Mouse (Mus musculus) left cerebral cortex, adult 18-20 months (tissue): ENCODE results near the gene Prkag2. TPM values are rescaled to one million over a fixed set of nuclear protein-coding genes. Genes with fewer than 3 reads are reported as not detected.
"Not testable (repeated sequence)": the region's sequence is repeated elsewhere in the genome, so short reads cannot be mapped to it uniquely, and the experiment has no call there.

Experiments used
- DNase-seq, 2 experiments: peaks; one replicate each; pipeline ENCODE4 v3.0.0; 2021 to 2022; ENCODE audit warnings: low spot score in 2 of 2, mixed read lengths in 1 of 2
- total RNA-seq, 2 experiments: library from RNA; stranded (reverse); gene quantifications; 2 replicates each; pipeline ENCODE4 v1.2.3; 2021

The Prkag2 gene
- total RNA-seq, 2 experiments from 2014 or later: 119 TPM

DNA sequence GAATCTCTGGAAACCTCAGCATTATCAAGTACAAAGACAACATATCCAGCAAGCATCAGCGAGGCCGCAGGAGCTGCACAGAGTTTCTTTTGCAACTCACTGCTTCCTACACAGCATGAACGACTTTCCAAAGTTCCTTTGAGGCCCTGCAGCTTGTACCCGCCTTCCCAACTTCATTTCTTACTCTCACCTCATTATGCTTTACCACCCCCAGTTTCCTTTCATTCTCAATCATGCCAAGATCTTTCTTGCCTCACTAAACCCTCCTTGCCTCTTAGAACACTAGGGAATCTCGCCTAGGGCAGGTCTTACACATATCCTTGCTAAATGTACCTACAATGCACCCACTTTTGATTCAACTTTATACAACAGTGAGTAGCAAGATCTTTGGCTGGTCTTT lies 266.0 kb downstream of the Prkag2 start:
- peak in 1 of 2 experiments; percentile 24 for DNase-seq

DNA sequence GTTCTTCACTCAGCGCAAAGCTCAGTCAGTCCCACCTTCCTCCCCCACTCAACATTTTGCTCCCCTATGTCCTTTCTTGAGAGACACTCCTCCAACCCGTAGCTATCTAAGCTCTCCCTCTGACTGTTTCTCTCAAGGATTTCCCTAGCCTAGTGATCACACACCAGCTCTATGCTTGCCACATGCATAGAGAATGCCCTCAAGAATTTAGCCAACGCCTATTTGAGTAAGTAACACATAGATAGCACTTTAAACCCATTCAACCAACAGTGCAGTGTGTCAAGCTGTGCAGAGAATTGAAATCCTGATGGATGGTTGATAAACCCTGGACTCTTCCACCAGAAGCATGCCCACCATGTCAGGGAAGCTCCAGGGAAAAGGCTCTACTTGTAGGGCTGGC lies 268.5 kb downstream of the Prkag2 start:
- DNase-seq: no peak

DNA sequence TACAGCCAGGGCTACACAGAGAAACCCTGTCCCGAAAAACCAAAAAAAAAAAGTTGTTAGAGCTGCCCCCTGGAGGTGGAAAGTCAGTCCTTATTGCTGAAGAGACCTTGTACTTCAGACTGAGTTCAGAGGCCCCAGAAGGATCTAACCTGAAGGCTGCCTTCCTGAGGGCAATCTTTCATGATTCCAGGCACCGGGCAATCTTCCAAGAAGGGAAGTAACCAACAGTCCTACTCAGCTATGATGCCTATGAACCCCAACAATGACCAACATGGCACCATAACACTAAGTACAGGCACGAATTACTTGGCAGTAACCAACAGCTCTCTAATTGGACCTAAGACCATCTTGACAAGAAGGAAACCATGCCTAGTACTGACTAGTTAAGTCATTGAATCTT lies 272.0 kb downstream of the Prkag2 start:
- DNase-seq: no peak

DNA sequence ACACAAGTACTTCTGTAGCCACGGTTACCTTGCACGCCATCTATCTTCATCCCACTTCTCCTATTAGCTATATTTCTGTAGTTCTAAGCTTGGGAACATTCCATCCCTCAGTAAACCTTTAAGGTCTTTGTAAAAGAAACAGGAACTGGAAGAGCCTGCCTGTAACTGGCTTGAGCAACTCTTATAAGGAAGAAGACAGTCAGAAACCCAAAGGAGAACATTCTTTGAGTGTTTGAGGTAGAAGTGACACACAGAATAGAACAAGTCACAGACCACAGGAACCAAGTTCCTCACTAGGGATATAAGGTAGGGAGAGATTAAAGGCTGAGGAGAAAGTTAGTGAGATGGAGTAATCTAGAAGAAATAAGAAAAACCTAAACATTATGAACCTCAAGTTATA lies 273.3 kb downstream of the Prkag2 start:
- no peak for DNase-seq

DNA sequence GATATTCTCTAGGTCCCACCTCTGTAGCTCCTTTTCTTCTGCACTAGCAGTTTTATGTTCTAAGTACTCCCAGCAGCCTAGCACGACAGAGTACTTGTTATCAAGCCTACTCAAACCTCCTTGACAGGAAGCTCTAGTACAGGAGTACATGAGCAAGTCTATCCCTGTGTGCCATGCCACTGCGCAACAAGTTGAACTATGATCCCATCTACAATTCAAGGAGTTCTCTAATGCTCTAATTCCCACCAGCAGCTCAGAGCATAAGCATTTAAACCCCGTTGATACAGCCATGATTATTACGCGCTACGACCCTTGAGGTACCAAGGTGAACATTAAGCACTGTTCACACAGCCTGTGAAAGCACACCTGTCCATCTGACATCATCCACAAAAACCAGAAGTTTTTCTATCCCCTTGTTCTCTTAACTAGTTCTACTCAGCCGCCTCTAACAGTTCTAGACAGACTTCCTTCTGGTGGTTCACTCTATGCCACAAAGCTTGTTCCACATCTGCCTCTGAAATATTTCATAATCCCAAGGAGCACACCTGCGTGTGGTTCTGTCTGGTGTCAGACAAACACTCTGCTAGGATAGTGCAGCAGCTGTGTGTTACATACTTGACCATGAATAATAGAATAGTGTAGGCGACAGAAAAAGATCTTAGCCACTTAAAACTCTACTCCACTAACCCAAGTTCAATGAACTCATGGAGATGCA lies 274.2 kb downstream of the Prkag2 start:
- no peak for DNase-seq

DNA sequence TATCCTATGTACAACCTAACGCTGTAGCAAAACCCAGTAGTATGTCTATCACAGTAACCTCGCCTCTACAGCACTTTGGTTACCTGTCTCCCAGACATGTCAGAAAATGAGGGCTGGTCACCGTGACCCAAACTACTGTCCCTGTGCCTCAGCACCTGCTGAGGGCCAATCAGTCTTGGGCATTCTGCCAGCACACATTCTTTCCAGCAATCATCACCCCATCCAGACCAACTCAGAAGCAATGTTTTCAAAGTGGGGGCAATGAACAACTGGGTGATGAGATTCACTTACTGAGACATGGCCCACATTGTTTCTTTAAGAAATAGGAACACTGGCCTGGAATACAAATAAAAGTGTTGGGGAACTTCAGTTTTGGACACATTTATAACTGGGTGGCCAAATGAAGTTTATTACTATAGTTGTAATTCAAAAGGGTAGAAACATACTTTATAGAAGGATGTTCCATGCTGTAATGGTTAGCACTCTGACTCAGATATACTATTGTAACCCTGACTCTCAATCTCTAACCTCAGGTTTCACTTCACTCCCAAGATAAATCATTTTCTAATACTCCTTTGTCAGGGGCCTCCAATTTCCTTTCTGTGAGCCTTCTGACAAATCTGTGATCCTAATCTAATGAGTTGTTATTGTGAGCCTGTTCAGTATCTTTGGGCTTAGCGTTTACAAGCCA lies 274.9 kb downstream of the Prkag2 start:
- DNase-seq: no peak

DNA sequence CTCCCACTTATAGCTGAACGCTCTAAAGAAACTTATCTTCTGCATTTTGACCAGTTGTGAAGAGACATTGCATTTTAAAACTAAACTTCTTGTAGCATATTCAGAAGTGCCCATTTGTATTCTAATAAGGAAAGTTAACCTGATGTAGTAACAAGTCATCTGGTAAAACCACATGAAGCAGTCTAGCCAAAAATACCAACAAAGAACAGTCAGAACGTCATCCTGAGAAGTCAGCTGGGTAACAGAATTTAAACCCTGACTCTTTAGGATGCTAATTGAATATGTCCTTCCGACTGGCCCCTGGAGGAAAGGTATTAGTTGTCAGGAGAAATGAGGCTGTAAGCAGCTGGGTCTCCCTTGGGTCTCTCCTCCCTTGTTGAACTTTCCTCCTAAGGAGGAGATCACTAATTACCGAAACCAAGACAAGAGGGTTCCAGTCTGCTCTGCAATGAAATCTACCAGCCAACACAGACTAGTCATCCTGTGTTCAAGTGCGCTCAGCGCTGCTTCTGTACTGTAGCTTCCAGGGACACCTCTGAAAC lies 276.5 kb downstream of the Prkag2 start:
- no peak for DNase-seq

DNA sequence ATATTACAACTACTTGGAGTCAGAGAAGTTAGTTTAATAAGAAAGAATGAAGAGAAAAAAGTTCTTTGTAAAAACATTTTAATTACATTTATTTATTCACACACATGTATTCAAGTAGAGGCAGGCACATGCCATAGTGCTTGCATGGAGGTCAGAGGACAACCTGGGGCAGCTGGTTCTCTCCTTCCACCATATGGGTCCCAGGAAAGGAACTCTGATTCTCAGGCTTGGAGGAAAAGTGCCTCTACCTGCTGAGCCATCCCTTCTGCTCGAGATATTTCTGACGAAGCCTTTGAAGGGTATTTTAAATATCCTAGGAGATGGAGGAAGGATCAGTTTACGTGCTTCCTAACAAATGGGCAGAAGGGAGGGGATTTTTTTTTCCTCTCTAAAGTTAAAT lies 277.7 kb downstream of the Prkag2 start:
- DNase-seq: no peak

DNA sequence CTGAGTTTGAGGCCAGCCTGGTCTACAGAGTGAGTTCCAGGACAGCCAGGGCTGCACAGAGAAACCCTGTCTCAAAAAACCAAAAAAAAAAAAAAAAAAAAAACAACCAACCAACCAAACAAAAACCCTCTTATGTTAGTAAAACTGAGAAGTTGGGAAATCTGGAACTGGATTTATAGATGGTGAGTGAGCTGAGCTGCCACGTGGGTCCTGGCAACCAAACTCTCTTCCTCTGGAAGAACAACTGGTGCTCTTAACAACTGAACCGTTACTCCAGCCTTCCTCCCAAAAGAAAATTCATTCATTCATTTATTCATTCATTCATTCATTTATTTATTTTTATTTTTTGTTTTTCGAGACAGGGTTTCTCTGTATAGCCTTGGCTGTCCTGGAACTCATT lies 278.2 kb downstream of the Prkag2 start:
- DNase-seq: not testable (repeated sequence)

DNA sequence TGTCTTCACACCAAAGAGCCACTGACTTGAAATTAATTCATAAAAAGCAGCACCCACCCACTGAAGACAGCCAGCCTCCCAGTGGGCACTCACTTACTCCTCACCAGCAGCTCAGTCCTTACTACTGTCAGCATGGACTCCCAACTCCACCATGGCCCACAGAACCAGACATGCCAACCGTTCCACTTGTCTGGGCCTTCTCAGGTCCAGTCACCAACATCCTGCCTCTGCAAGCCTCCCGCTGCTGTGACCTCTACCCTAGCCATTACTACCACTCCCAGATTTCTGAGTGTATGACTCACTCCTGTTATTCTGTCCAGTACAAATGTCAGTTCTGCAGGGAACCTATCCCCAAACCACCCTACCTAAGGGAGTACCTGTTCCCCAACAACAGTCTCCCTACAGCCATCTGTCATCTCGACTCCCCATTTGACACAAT lies 279.0 kb downstream of the Prkag2 start:
- DNase-seq: no peak

DNA sequence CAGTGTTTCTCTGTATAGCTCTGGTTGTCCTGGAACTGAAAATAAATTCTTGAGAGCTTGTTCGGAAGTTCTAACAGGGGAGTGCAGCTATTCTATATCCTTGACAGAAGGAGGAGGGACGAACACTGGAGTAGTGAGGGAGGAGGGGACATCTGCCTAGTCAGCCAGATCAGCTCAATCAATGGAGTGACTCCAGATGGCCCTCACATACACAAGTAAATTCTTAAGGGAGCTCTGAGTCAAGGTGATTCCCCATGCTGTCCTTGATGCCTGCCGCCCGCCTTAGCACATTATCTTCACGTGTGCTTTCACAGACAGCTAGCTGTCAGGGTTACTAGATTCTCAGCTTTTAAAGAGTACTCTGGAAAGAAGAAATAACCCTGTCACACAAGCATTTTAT lies 279.8 kb downstream of the Prkag2 start:
- DNase-seq: no peak

DNA sequence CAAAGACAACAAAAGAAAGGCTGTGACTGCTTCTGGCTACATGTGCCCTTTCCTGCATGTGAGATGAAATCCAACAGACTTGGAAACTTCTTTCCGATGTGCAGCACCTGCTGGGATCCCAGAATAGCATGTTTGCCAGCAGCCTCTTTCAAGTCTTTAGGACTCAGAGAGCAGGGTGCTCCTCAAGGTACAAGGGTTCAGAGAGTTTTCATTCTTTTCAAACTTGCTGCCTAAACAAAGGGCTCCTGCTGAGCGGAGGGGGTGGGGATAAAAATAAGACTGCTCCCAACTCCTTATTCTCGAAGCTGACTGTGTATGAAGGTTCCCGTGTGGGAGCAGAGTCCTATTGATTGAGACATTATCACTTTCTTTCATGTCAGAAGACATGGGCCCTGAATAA lies 283.3 kb downstream of the Prkag2 start:
- no peak for DNase-seq

DNA sequence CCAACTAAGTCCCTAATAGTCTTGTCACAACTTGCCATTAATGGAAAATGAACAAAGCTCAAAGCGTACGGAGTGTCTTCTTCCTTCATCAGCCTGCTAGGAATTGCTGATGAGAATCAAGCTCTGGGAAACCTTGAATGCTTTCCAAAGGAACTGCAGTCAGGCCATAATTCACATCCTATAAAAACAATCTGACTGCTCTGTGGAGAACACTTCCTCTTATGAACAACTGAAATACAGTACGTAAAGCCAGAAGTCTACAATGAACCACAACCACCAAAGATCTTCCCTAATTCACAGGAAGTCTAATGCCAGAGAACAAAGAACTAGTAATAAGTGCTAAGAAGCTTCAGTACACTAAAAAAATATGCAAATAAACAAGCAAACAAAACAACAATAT lies 286.5 kb downstream of the Prkag2 start:
- DNase-seq: no peak

DNA sequence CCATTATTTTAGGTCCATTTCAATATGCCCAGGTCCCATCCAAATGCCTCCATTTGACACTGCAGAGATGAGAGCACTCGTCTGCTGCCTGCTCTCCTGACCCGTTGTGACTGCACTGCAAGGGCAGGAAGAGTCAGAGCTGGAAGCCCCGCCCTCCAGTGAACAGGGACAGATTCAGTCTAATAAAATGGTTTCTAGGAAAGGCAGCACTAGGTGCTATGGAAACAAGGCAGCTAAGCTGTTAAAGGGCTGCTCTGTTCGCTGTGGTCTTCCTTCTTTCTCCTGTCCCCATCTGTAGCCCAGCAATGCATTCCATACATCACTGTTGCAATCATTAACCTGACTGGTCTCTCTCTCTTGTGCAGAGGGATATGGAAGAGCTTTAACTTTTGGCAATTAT lies 287.4 kb downstream of the Prkag2 start:
- no peak for DNase-seq

Other genes with a start within 250 kb of the Prkag2 start
- gene Galntl5, start 80.8 kb upstream of the Prkag2 start, total RNA-seq: not detected
- gene Galnt11, start 121.3 kb upstream of the Prkag2 start, total RNA-seq: 10 to 100 TPM; 41.2 to 45.3 TPM
- gene E130116L18Rik, start 122.5 kb upstream of the Prkag2 start, total RNA-seq: not detected